ENCODE assay signal across 8 mouse cellular contexts in genomic region chr5:30476534-30476933, GRCm38 (mm10). TPM values are rescaled to one million over a fixed set of nuclear protein-coding genes. Genes with fewer than 3 reads are reported as not detected.
DNase-seq lines count a peak whose midpoint lies in the region; ATAC-seq and TF ChIP-seq lines count a peak whose summit lies in the region.

No protein-coding gene starts in this region.

- H3K9ac ChIP-seq in kidney, postnatal 0 days (ENCODE audit: low read depth, low read length): no peak overlapping the region
- H3K9ac ChIP-seq in kidney, embryonic 16.5 days (replicated peaks; ENCODE audit: low read length): no peak overlapping the region

- peak; percentile 51 for DNase-seq in kidney, postnatal 0 days (ENCODE audit: low spot score)
- DNase-seq in A20 (ENCODE audit: low read depth, low spot score): peak; percentile 47
- peak; percentile 49 for DNase-seq in G1E (ENCODE audit: low spot score)
- peak; percentile 29 for DNase-seq in lung, postnatal 14 days
- no peak for DNase-seq in spleen, postnatal 4 days (ENCODE audit: low spot score in 2 of 2)
- no peak for DNase-seq in heart, postnatal 36 days

- H3K27me3 ChIP-seq in kidney, postnatal 0 days (ENCODE audit: insufficient read depth, low read length): no peaks in the 10 kb centered on the region
- no peaks in the 10 kb centered on the region for H3K27me3 ChIP-seq in kidney, embryonic 16.5 days (ENCODE audit: insufficient read depth, low read length)
- H3K27me3 ChIP-seq in G1E (ENCODE audit: insufficient read depth, low read length): peaks cover 3% of the 10 kb centered on the region; the same call in 1 of the 2 replicates

- peak; percentile 90 for TF ChIP-seq CTCF in kidney, postnatal 0 days (IDR thresholded peaks at IDR 0.05; ENCODE audit: low read depth)
- peak; percentile 67 for TF ChIP-seq CTCF in G1E (IDR thresholded peaks at IDR 0.05; ENCODE audit: low read depth, low read length)

- H3K4me1 ChIP-seq in kidney, postnatal 0 days (replicated peaks; ENCODE audit: insufficient read depth, low read length): no peaks in the 10 kb centered on the region
- no peaks in the 10 kb centered on the region for H3K4me1 ChIP-seq in kidney, embryonic 16.5 days (ENCODE audit: insufficient read depth, low read length)
- no peaks in the 10 kb centered on the region for H3K4me1 ChIP-seq in G1E (ENCODE audit: insufficient read depth, low read depth, low read length)

- 41% methylated on average over 10 of the region's 10 CpGs for WGBS in kidney, postnatal 0 days
- 44% methylated on average over 10 of the region's 10 CpGs for WGBS in kidney, embryonic 16.5 days

- no peak overlapping the region for H3K4me2 ChIP-seq in kidney, postnatal 0 days (ENCODE audit: low read length)
- H3K4me2 ChIP-seq in kidney, embryonic 16.5 days (replicated peaks; ENCODE audit: low read depth, low read length): no peak overlapping the region

- H3K36me3 ChIP-seq in kidney, postnatal 0 days (ENCODE audit: insufficient read depth, low read length): no peaks in the 10 kb centered on the region
- no peaks in the 10 kb centered on the region for H3K36me3 ChIP-seq in kidney, embryonic 16.5 days (ENCODE audit: insufficient read depth, low read length)
- H3K36me3 ChIP-seq in G1E (replicated peaks): no peaks in the 10 kb centered on the region

- no peak for ATAC-seq in kidney, postnatal 0 days (replicated peaks; ENCODE audit: low FRiP score, low read depth)
- ATAC-seq in kidney, embryonic 16.5 days (ENCODE audit: low FRiP score, low TSS enrichment): no peak
- no peak for ATAC-seq in G1E (ENCODE audit: extremely low read depth, insufficient number of reproducible peaks, low FRiP score, poor library complexity, severe bottlenecking)
- ATAC-seq in common myeloid progenitor, adult 5-6 weeks (replicated peaks; ENCODE audit: low read depth, poor library complexity, severe bottlenecking): peak; percentile 60; the same call in 1 of the 2 replicates

- H3K9me3 ChIP-seq in kidney, postnatal 0 days (replicated peaks; ENCODE audit: low read length): no peaks in the 10 kb centered on the region
- no peaks in the 10 kb centered on the region for H3K9me3 ChIP-seq in kidney, embryonic 16.5 days (ENCODE audit: low read length)
- H3K9me3 ChIP-seq in G1E (replicated peaks): no peaks in the 10 kb centered on the region

- intact Hi-C loops in heart, postnatal 36 days (cut with DNase I): loop anchor here (5.0 kb wide), 1 partner anchor 259 kb away; no protein-coding TSS in a partner anchor

- no peak overlapping the region for H3K4me3 ChIP-seq in kidney, postnatal 0 days (replicated peaks; ENCODE audit: low read depth, low read length)
- H3K4me3 ChIP-seq in kidney, embryonic 16.5 days (ENCODE audit: low read length): no peak overlapping the region
- H3K4me3 ChIP-seq in G1E (ENCODE audit: low read depth, low read length): no peak overlapping the region

- no peak overlapping the region for H3K27ac ChIP-seq in kidney, postnatal 0 days
- H3K27ac ChIP-seq in kidney, embryonic 16.5 days (ENCODE audit: low read length): no peak overlapping the region

RNA-seq across cellular contexts. Expression of gene 1700001C02Rik, which starts 10.7 kb away (rescaled TPM):
- not detected in 2 replicates for polyA plus RNA-seq in kidney, postnatal 0 days (2015; fragmentation: Nextera tagmentation; extraction: Ambion mirVana)
- polyA plus RNA-seq in kidney, embryonic 16.5 days (2015; fragmentation: Nextera tagmentation; extraction: Ambion mirVana): not detected in 2 replicates
- total RNA-seq in G1E (2014; fragmentation: Nextera tagmentation): not detected in 2 replicates
- total RNA-seq in G1E (2017): not detected in 2 replicates
- not detected in 2 replicates for polyA plus RNA-seq in G1E (2012)
- not detected in 2 replicates for total RNA-seq in common myeloid progenitor, adult 5-6 weeks (2017)
- total RNA-seq in heart, postnatal 36 days (2021): not detected

RNA-seq across cellular contexts. Expression of gene Otof, which starts 14.8 kb away (rescaled TPM):
- 0.04 and 0.09 TPM in 2 replicates for polyA plus RNA-seq in kidney, postnatal 0 days (2015; fragmentation: Nextera tagmentation; extraction: Ambion mirVana)
- polyA plus RNA-seq in kidney, embryonic 16.5 days (2015; fragmentation: Nextera tagmentation; extraction: Ambion mirVana): 0.06 and 0.09 TPM in 2 replicates
- total RNA-seq in G1E (2014; fragmentation: Nextera tagmentation) (not detected in 2 replicates), G1E (2017) (under 0.01 TPM in 2 replicates)
- not detected in 2 replicates for polyA plus RNA-seq in G1E (2012)
- not detected in 2 replicates for total RNA-seq in common myeloid progenitor, adult 5-6 weeks (2017)
- not detected for total RNA-seq in heart, postnatal 36 days (2021)

Comparison
In these comparisons a context has a peak if more than half of its experiments do, and no peak if none do; other contexts are left out.
1. DNase-seq: peak in kidney, postnatal 0 days (single experiment), A20 (single experiment), G1E (single experiment) and lung, postnatal 14 days (single experiment); none in spleen, postnatal 4 days (0 of 2) and heart, postnatal 36 days (0 of 2).